ENCODE assay signal across 8 mouse cellular contexts in the genomic region with DNA sequence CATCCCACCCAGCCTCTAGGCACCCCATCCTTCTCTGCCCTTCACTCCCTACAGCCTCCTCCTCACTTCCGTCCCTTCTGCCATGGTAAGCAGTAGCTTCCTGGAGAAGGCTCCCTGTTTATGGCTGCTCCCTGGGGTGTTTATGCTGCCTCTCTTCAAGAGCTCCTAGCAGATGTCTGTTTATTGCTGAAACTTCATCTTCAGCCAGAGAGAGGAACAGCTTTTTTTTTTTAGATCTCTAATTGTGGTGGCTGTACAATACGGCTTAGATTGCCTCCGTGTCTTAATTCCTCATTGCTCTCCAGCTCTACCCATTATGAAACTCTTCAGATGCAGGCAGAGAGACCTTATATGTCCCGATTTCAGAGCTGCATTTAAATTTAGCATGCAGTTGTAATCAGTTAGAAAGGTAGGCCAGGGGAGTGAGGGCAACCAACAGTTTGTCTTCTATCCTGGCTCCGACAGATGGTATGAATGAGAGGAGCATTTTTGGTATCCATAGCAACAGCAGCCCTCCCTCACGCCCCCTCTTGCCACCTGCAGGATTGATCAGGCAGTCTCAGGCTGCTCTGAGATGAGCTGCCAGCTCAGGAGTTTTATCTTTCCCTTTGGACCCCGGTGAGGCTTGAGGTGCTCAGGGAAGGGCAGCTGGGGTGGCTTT. TPM values are rescaled to one million over a fixed set of nuclear protein-coding genes. Genes with fewer than 3 reads are reported as not detected.
DNase-seq lines count a peak whose midpoint lies in the region; ATAC-seq lines count a peak whose summit lies in the region.
"Had no signal": no experiment of that assay in that cellular context is flagged by ENCODE, and none has a peak within 500 bp of the region (broad histone marks: within the 10 kb centered on the region; RNA-seq: fewer than 3 reads in every experiment).

No protein-coding gene starts in this region.

- H3K36me3 ChIP-seq in hindbrain, embryonic 15.5 days = no peaks in the 10 kb centered on the region
- no peaks in the 10 kb centered on the region; the same call in 1 of the 2 replicates for H3K36me3 ChIP-seq in lung, embryonic 16.5 days (ENCODE audit: control insufficient read depth, insufficient read depth, low read length)
- H3K36me3 ChIP-seq: limb, embryonic 15.5 days had no signal

- no peak overlapping the region for H3K4me3 ChIP-seq in hindbrain, embryonic 15.5 days
- no peak overlapping the region for H3K4me3 ChIP-seq in lung, embryonic 16.5 days (ENCODE audit: low read length)
- H3K4me3 ChIP-seq: limb, embryonic 15.5 days had no signal

- H3K27me3 ChIP-seq in hindbrain, embryonic 15.5 days = no peaks in the 10 kb centered on the region
- H3K27me3 ChIP-seq in lung, embryonic 16.5 days (ENCODE audit: control insufficient read depth, insufficient read depth, low read depth, low read length) = no peaks in the 10 kb centered on the region
- H3K27me3 ChIP-seq: limb, embryonic 15.5 days had no signal

- H3K4me2 ChIP-seq in hindbrain, embryonic 15.5 days = peak overlapping the region; percentile 7; the same call in 1 of the 2 replicates
- 0 out of 2 replicates have a peak overlapping the region, but pooled peaks have one; percentile 11 for H3K4me2 ChIP-seq in lung, embryonic 16.5 days (ENCODE audit: low read depth, low read length)
- H3K4me2 ChIP-seq: limb, embryonic 15.5 days had no signal

- 18% methylated on average over 7 of the region's 7 CpGs for WGBS in hindbrain, embryonic 15.5 days
- 23% methylated on average over 7 of the region's 7 CpGs for WGBS in lung, embryonic 16.5 days

- no peak overlapping the region for H3K9ac ChIP-seq in hindbrain, embryonic 15.5 days
- no peak overlapping the region for H3K9ac ChIP-seq in lung, embryonic 16.5 days (ENCODE audit: low read length)
- H3K9ac ChIP-seq: limb, embryonic 15.5 days had no signal

- DNase-seq in cerebellum, adult 18-20 months = peak; percentile 48 to 65
- peak; percentile 73 for DNase-seq in embryo, embryonic 10 days (ENCODE audit: low spot score)
- DNase-seq in right cerebral cortex, postnatal 14 days = peak; percentile 35
- no peak for DNase-seq in kidney, postnatal 25 days

- no peaks in the 10 kb centered on the region for H3K9me3 ChIP-seq in hindbrain, embryonic 15.5 days
- H3K9me3 ChIP-seq in lung, embryonic 16.5 days (ENCODE audit: control insufficient read depth, low read length) = no peaks in the 10 kb centered on the region
- H3K9me3 ChIP-seq: limb, embryonic 15.5 days had no signal

- H3K4me1 ChIP-seq in hindbrain, embryonic 15.5 days (replicated peaks) = peaks cover 29% of the 10 kb centered on the region
- peaks cover 17% of the 10 kb centered on the region for H3K4me1 ChIP-seq in lung, embryonic 16.5 days (replicated peaks; ENCODE audit: control insufficient read depth, insufficient read depth, low read length)

- peak overlapping the region; percentile 3; the same call in 1 of the 2 replicates for H3K27ac ChIP-seq in hindbrain, embryonic 15.5 days (replicated peaks)
- H3K27ac ChIP-seq in lung, embryonic 16.5 days (ENCODE audit: low read length) = peak overlapping the region; percentile 60
- H3K27ac ChIP-seq: limb, embryonic 15.5 days had no signal

- ATAC-seq in hindbrain, embryonic 15.5 days (ENCODE audit: low FRiP score, low read depth) = peak; percentile 75; the same call in 1 of the 2 replicates
- peak; percentile 53 for ATAC-seq in lung, embryonic 16.5 days (ENCODE audit: low read depth)
- ATAC-seq in erythroid progenitor cell, adult 5-6 weeks (replicated peaks; ENCODE audit: low FRiP score, poor library complexity, severe bottlenecking) = no peak

RNA-seq across cellular contexts. Expression of a gene that starts 7.8 kb away (rescaled TPM):
- polyA plus RNA-seq in hindbrain, embryonic 15.5 days (2015; fragmentation: Nextera tagmentation; extraction: Ambion mirVana) = 3.8 and 4.6 TPM in 2 replicates
- 27.3 and 27.6 TPM in 2 replicates for polyA plus RNA-seq in lung, embryonic 16.5 days (2015; fragmentation: Nextera tagmentation; extraction: Ambion mirVana)
- total RNA-seq in erythroid progenitor cell, adult 5-6 weeks (2015; ENCODE audit: low replicate concordance) = not detected in 2 replicates
- not detected in 2 replicates for total RNA-seq in erythroid progenitor cell, adult 5-6 weeks (2017; ENCODE audit: low replicate concordance)

Comparison
In these comparisons a context has a peak if more than half of its experiments do, and no peak if none do; other contexts are left out.
1. DNase-seq: peak in cerebellum, adult 18-20 months (2 of 2), embryo, embryonic 10 days (single experiment) and right cerebral cortex, postnatal 14 days (single experiment); none in kidney, postnatal 25 days (0 of 2).